10 mouse cellular contexts compared by ENCODE assay signal in the genomic region with DNA sequence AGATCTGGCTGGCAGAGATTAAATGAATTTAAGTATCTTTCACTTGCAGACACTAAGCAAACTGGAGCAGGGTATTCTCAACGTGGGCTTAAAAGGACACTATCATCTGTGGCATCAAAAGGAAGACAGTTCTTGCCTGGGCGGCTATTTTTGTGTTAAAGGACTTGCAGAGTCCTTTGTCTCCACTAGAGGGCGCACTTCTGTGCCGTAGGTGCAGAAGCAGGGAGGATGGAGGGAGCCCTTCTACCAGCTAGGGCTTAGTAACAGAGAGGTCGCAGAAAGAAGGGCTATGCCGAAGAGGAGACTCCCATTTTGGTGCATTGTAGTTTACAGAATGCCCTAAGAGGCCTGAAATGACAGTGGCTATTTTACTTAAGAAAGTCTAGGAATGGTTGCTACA.
A peak's percentile ranks its signal among the peaks of the same experiment; 100 is the strongest.
DNase-seq lines count a peak whose midpoint lies in the region; ATAC-seq and TF ChIP-seq lines count a peak whose summit lies in the region.
"Had no signal": no experiment of that assay in that cellular context is flagged by ENCODE, and none has a peak within 500 bp of the region (broad histone marks: within the 10 kb centered on the region; RNA-seq: fewer than 3 reads in every experiment).

No protein-coding gene starts in this region.

- no peak overlapping the region for H3K9ac ChIP-seq in lung, embryonic 14.5 days
- no peak overlapping the region for H3K9ac ChIP-seq in neural tube, embryonic 14.5 days (replicated peaks; ENCODE audit: low read depth, low read length)

- no peak for DNase-seq in frontal cortex, postnatal 14 days (ENCODE audit: low spot score in 2 of 2)
- DNase-seq in lung, embryonic 14.5 days = peak; percentile 69
- DNase-seq in lung, adult 18-20 months = no peak
- DNase-seq in cerebellum, adult 18-20 months = peak; percentile 68 to 71
- DNase-seq in layer of hippocampus, adult 18-20 months (ENCODE audit: low spot score in 2 of 2) = peak; percentile 9 to 57
- no peak for DNase-seq in MN1 (ENCODE audit: low spot score)

- H3K4me3 ChIP-seq in lung, embryonic 14.5 days (ENCODE audit: low read depth, low read length) = no peak overlapping the region
- H3K4me3 ChIP-seq in neural tube, embryonic 14.5 days (ENCODE audit: low read depth, low read length) = no peak overlapping the region

- no peaks in the 10 kb centered on the region for H3K9me3 ChIP-seq in lung, embryonic 14.5 days (ENCODE audit: low read depth, low read length)
- H3K9me3 ChIP-seq in neural tube, embryonic 14.5 days (ENCODE audit: control insufficient read depth, low read length) = no peaks in the 10 kb centered on the region

- ATAC-seq in frontal cortex, adult (ENCODE audit: low TSS enrichment) = peak; percentile 48
- ATAC-seq in lung, embryonic 14.5 days (ENCODE audit: insufficient read depth) = no peak
- ATAC-seq in neural tube, embryonic 14.5 days (ENCODE audit: low read depth) = 0 out of 2 replicates have a peak, but pooled peaks have one; percentile 25

- no peak overlapping the region for H3K27ac ChIP-seq in lung, embryonic 14.5 days (ENCODE audit: low read depth)
- no peak overlapping the region; the same call in 1 of the 2 replicates for H3K27ac ChIP-seq in neural tube, embryonic 14.5 days (ENCODE audit: low read depth, low read length)
- H3K27ac ChIP-seq: macrophage had no signal

- peaks cover 32% of the 10 kb centered on the region for H3K27me3 ChIP-seq in lung, embryonic 14.5 days (ENCODE audit: insufficient read depth, low read length)
- H3K27me3 ChIP-seq in neural tube, embryonic 14.5 days (ENCODE audit: control insufficient read depth, insufficient read depth, low read length) = no peaks in the 10 kb centered on the region
- H3K27me3 ChIP-seq: CH12.LX had no signal

- no peaks in the 10 kb centered on the region for H3K36me3 ChIP-seq in lung, embryonic 14.5 days (ENCODE audit: insufficient read depth)
- H3K36me3 ChIP-seq in neural tube, embryonic 14.5 days (ENCODE audit: control insufficient read depth, insufficient read depth, low read length) = no peaks in the 10 kb centered on the region

- TF ChIP-seq CTCF in lung, embryonic 14.5 days (IDR thresholded peaks at IDR 0.05; ENCODE audit: low read depth) = peak; percentile 92

- no peak overlapping the region for H3K4me2 ChIP-seq in lung, embryonic 14.5 days
- H3K4me2 ChIP-seq in neural tube, embryonic 14.5 days (ENCODE audit: low read depth, low read length) = no peak overlapping the region

- 12% methylated on average over 6 of the region's 6 CpGs for WGBS in lung, embryonic 14.5 days
- 15% methylated on average over 6 of the region's 6 CpGs for WGBS in neural tube, embryonic 14.5 days

- H3K4me1 ChIP-seq in lung, embryonic 14.5 days (ENCODE audit: insufficient read depth) = no peaks in the 10 kb centered on the region
- 0 out of 2 replicates have a peak, but pooled peaks cover 6% of the 10 kb centered on the region for H3K4me1 ChIP-seq in neural tube, embryonic 14.5 days (ENCODE audit: control insufficient read depth, insufficient read depth, low read length)

Comparison
In these comparisons a context has a peak if more than half of its experiments do, and no peak if none do; other contexts are left out.
1. DNase-seq: peak in lung, embryonic 14.5 days (single experiment), cerebellum, adult 18-20 months (2 of 2) and layer of hippocampus, adult 18-20 months (2 of 2); none in frontal cortex, postnatal 14 days (0 of 2), lung, adult 18-20 months (0 of 2) and MN1 (single experiment).